ENCODE assay signal across 8 mouse cellular contexts in genomic region chr7:27725566-27726538, GRCm38 (mm10). TPM values are rescaled to one million over a fixed set of nuclear protein-coding genes. Genes with fewer than 3 reads are reported as not detected.
DNase-seq lines count a peak whose midpoint lies in the region; ATAC-seq and TF ChIP-seq lines count a peak whose summit lies in the region.

No protein-coding gene starts in this region.

- H3ac ChIP-seq in myocyte (ENCODE audit: control insufficient read depth, insufficient read length) = no peak overlapping the region

- no peak overlapping the region for H3K27ac ChIP-seq in left cerebral cortex, adult 2 months
- no peak overlapping the region for H3K27ac ChIP-seq in limb, embryonic 13.5 days

- no peaks in the 10 kb centered on the region for H3K79me2 ChIP-seq in myocyte (ENCODE audit: control insufficient read depth, insufficient read depth)

- ATAC-seq in erythroblast, adult 5-6 weeks (replicated peaks; ENCODE audit: low FRiP score, poor library complexity, severe bottlenecking) = peak; percentile 67
- peak; percentile 67; the same call in 1 of the 2 replicates for ATAC-seq in limb, embryonic 13.5 days (ENCODE audit: low FRiP score, low read depth)

- no peak overlapping the region for H3K4me3 ChIP-seq in left cerebral cortex, adult 2 months
- no peak overlapping the region for H3K4me3 ChIP-seq in limb, embryonic 13.5 days
- H3K4me3 ChIP-seq in myocyte = no peak overlapping the region

- no peaks in the 10 kb centered on the region for H3K27me3 ChIP-seq in limb, embryonic 13.5 days
- H3K27me3 ChIP-seq in myocyte (ENCODE audit: control insufficient read depth, insufficient read depth, insufficient read length) = no peaks in the 10 kb centered on the region

- no peaks in the 10 kb centered on the region for H3K9me3 ChIP-seq in limb, embryonic 13.5 days

- H3K4me1 ChIP-seq in limb, embryonic 13.5 days = no peaks in the 10 kb centered on the region

- no peaks in the 10 kb centered on the region for H3K36me3 ChIP-seq in limb, embryonic 13.5 days
- H3K36me3 ChIP-seq in myocyte (ENCODE audit: control insufficient read depth, insufficient read depth) = no peaks in the 10 kb centered on the region

- TF ChIP-seq POLR2A in brain, embryonic 14.5 days (IDR thresholded peaks at IDR 0.05; ENCODE audit: borderline replicate concordance, extremely low read depth, insufficient read depth, insufficient read length, poor library complexity, severe bottlenecking) = peak; percentile 22; the same call in 1 of the 2 replicates
- TF ChIP-seq POLR2A in myocyte (IDR thresholded peaks at IDR 0.05; ENCODE audit: insufficient read length, low read depth) = no peak

- intact Hi-C loops in left cerebral cortex, adult 2 months (cut with DNase I) = loop anchor here (1.0 to 5.0 kb wide), 3 partner anchors 35 to 149 kb away; no protein-coding TSS in a partner anchor

- peak; percentile 74 for TF ChIP-seq CTCF in left cerebral cortex, adult 2 months (IDR thresholded peaks at IDR 0.05)
- peak; percentile 57 for TF ChIP-seq CTCF in brain, embryonic 14.5 days (IDR thresholded peaks at IDR 0.05; ENCODE audit: borderline replicate concordance, extremely low read depth, insufficient read depth, insufficient read length)

- 39% methylated on average over 12 of the region's 12 CpGs for WGBS in limb, embryonic 13.5 days

- H3K4me2 ChIP-seq in limb, embryonic 13.5 days (replicated peaks) = no peak overlapping the region
- peak overlapping the region; percentile 42 for H3K4me2 ChIP-seq in myocyte (ENCODE audit: low read depth)

- DNase-seq in left cerebral cortex, adult 2 months (ENCODE audit: extremely low spot score in 1 of 2, low spot score in 2 of 2) = peak; percentile 24 to 34
- no peak for DNase-seq in left cerebral cortex, adult 11 months (ENCODE audit: low spot score)
- peak; percentile 87 for DNase-seq in brain, embryonic 14.5 days (ENCODE audit: low read depth)
- peak; percentile 86 for DNase-seq in induced T-regulatory cell, adult 2 months (ENCODE audit: low read depth)
- peak; percentile 15 to 21 for DNase-seq in thymus, postnatal 36 days

- no peak overlapping the region; the same call in 1 of the 2 replicates for H3K9ac ChIP-seq in limb, embryonic 13.5 days

TF ChIP-seq in myocyte, 11 proteins besides CTCF, POLR2A, EP300 and RAD21:
- TF ChIP-seq TCF3 (IDR thresholded peaks at IDR 0.05; ENCODE audit: insufficient read length, low read depth) (no peak), CEBPB (IDR thresholded peaks at IDR 0.05; ENCODE audit: insufficient read depth, poor library complexity, severe bottlenecking) (no peak), MYOD1 (IDR thresholded peaks at IDR 0.05; ENCODE audit: control insufficient read depth in 1 of 3, insufficient read length in 2 of 3, low read depth in 2 of 3) (no peak), POLR2AphosphoS2 (IDR thresholded peaks at IDR 0.05; ENCODE audit: insufficient read length, low read depth) (no peak), SRF (IDR thresholded peaks at IDR 0.05; ENCODE audit: control insufficient read depth, insufficient read length, low read depth) (no peak), TCF12 (IDR thresholded peaks at IDR 0.05; ENCODE audit: insufficient read depth, poor library complexity, severe bottlenecking) (no peak), USF1 (IDR thresholded peaks at IDR 0.05; ENCODE audit: low read depth) (no peak), REST (IDR thresholded peaks at IDR 0.05; ENCODE audit: insufficient read depth, insufficient read length) (no peak), MYOG (IDR thresholded peaks at IDR 0.05; ENCODE audit: control insufficient read depth in 1 of 3, insufficient read depth in 1 of 3, insufficient read length in 2 of 3, low read depth in 2 of 3) (no peak), MAX (IDR thresholded peaks at IDR 0.05; ENCODE audit: low read depth) (no peak), E2F4 (IDR thresholded peaks at IDR 0.05; ENCODE audit: insufficient read depth) (no peak)

RNA-seq across cellular contexts. Expression of gene Zfp60, which starts 5.3 kb away (rescaled TPM):
- 10 to 100 TPM; 31.9 to 35.0 TPM for total RNA-seq in left cerebral cortex, adult 2 months (2021)
- 37.7 and 46.4 TPM in 2 replicates for polyA plus RNA-seq in brain, embryonic 14.5 days (2012; rRNA removed)
- 0.42 and 4.0 TPM in 2 replicates for total RNA-seq in erythroblast, adult 5-6 weeks (2015; ENCODE audit: low replicate concordance)
- 1.8 and 4.5 TPM in 2 replicates for total RNA-seq in erythroblast, adult 5-6 weeks (2017; ENCODE audit: low replicate concordance)
- 47.5 TPM in 2 replicates for polyA plus RNA-seq in limb, embryonic 13.5 days (2015; fragmentation: Nextera tagmentation; extraction: Ambion mirVana)
- 2.0 TPM for polyA plus RNA-seq in myocyte (2012; fragmentation: generic; extraction: Trizol)

RNA-seq across cellular contexts. Expression of gene Zfp607b, which starts 36.7 kb away (rescaled TPM):
- 10 to 100 TPM; 11.8 to 11.9 TPM for total RNA-seq in left cerebral cortex, adult 2 months (2021)
- 6.6 and 7.3 TPM in 2 replicates for polyA plus RNA-seq in brain, embryonic 14.5 days (2012; rRNA removed)
- total RNA-seq in erythroblast, adult 5-6 weeks (2015; ENCODE audit: low replicate concordance) = not detected in 2 replicates
- 0.28 TPM in 1 of 2 replicates, not detected in the other for total RNA-seq in erythroblast, adult 5-6 weeks (2017; ENCODE audit: low replicate concordance)
- 4.9 and 6.3 TPM in 2 replicates for polyA plus RNA-seq in limb, embryonic 13.5 days (2015; fragmentation: Nextera tagmentation; extraction: Ambion mirVana)
- polyA plus RNA-seq in myocyte (2012; fragmentation: generic; extraction: Trizol) = 1.7 TPM

RNA-seq across cellular contexts. Expression of gene Map3k10, which starts 51.5 kb away (rescaled TPM):
- total RNA-seq in left cerebral cortex, adult 2 months (2021) = 100 to 1,000 TPM; 202 to 214 TPM
- 76.8 and 93.9 TPM in 2 replicates for polyA plus RNA-seq in brain, embryonic 14.5 days (2012; rRNA removed)
- total RNA-seq in erythroblast, adult 5-6 weeks (2015; ENCODE audit: low replicate concordance) = 1.0 TPM in 1 of 2 replicates, not detected in the other
- 0.77 and 0.98 TPM in 2 replicates for total RNA-seq in erythroblast, adult 5-6 weeks (2017; ENCODE audit: low replicate concordance)
- polyA plus RNA-seq in limb, embryonic 13.5 days (2015; fragmentation: Nextera tagmentation; extraction: Ambion mirVana) = 8.2 and 8.8 TPM in 2 replicates
- polyA plus RNA-seq in myocyte (2012; fragmentation: generic; extraction: Trizol) = 39.4 TPM

Comparison
In these comparisons a context has a peak if more than half of its experiments do, and no peak if none do; other contexts are left out.
1. RNA of gene Zfp60, which starts 5.3 kb away (polyA plus RNA-seq): 47.5 TPM in limb, embryonic 13.5 days and 37.7 to 46.4 TPM in brain, embryonic 14.5 days; 2.0 TPM in myocyte (single experiment); every median in the first group is over 10 times any median in the second.